Mouse (Mus musculus) hematopoietic multipotent progenitor cell, adult 10-12 weeks (in vitro differentiated cells): ENCODE measurements around the gene Hist1h2ab. TPM values are rescaled to one million over a fixed set of nuclear protein-coding genes. Genes with fewer than 3 reads are reported as not detected.

Experiments used
- polyA plus RNA-seq: library from polyadenylated mRNA; stranded (reverse); fragments of >175 nt; gene quantifications from 2 replicates; pipeline ENCODE4 v1.2.3, GENCODE M21; 2012; ENCODE audit warnings: low replicate concordance

The Hist1h2ab gene
- polyA plus RNA-seq: 4.8 and 6.2 TPM in 2 replicates

GRCm38 (mm10) chr13:23750839-23751477 lies at the start of gene Hist1h2ab:
Hist1h2ab (plus strand) TSS chr13:23751126.

DNA sequence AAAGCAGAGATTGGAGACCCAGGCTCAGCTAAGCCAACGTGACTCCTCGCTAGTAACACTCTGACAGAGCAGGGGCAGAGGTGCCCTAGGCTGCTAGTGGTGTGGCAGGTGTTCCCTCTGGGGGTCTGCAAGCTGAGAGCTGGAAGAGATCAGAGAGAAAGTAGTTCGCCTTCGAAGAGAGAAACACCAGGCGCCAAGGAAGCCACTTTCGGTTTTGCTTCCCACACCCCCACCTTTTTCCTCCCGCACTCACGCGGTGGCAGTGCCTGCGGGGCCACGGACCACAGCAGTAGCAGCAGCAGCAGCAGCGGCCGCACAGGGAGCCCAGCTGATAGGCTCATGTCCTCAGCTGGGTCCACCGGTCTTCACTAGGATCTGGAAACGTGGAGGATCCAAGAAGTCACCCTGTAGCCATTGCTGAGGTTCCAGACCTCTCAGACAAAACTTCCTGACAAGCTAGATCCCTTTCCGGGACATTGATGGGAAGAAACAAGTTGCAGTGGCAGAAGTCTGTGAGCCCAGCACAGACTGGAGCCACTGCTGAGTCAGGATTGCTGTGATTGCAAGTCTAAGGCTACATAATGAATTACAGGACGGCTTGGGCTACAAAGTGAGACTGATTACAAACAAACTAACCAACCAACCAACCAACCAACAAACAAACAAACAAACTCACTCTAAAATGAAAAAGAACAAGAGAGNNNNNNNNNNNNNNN lies 40.4 kb upstream of the Hist1h2ab start, which contains the start of gene Hfe:
TSS of gene Hfe (minus strand) at position 481 of the 716 bp plus-strand sequence.

DNA sequence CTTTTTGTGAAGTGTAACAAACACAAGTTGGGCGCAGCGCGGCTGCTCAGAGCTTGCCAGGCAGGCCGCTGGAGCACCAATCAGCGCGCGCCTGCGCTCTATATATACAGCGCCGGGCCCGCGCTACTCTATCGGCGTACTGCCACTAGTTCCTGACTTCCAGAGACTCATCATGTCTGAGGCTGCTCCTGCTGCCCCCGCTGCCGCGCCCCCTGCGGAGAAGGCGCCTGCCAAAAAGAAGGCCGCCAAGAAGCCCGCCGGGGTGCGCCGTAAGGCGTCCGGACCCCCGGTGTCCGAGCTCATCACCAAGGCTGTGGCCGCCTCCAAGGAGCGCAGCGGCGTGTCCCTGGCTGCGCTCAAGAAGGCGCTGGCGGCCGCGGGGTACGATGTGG lies 12.3 kb upstream of the Hist1h2ab start, which contains the start of gene Hist1h1c:
TSS of gene Hist1h1c (plus strand) at position 132 of the 392 bp plus-strand sequence.

DNA sequence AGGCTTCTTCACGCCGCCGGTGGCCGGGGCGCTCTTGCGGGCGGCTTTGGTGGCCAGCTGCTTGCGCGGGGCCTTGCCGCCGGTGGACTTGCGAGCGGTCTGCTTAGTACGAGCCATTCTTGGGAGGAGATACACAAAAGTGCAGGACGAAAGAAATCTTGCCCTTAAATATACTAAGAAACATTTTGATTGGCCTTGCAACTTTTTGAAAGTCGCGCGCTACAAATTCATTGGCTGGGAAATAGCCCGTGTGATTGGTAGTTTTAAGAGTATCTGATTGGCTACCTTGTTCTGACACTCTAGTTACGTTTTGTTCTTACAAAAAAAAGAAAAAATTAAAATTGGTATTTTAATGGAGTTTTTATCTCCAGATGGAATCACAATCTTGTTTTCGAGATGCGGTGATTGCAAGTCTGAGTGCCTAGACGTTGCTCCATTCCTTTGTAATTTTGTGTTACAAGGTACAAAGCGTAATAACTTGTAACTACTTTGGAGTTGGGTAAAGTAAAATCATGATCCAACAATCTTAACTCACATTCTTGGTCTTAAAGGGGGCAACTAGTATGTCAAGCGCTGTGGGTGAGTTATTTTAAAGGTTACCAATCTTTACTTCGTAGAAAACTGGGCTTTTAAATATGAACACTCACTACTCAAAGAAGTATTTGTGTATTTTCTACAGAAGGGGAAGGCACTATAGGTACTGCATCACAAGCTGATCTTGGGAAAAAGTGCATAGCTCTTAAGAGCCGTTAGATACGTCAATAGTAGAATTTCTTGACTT lies 5.4 kb upstream of the Hist1h2ab start, which contains the start of gene Hist1h3c:
TSS of gene Hist1h3c (minus strand) at position 222 of the 781 bp plus-strand sequence.

DNA sequence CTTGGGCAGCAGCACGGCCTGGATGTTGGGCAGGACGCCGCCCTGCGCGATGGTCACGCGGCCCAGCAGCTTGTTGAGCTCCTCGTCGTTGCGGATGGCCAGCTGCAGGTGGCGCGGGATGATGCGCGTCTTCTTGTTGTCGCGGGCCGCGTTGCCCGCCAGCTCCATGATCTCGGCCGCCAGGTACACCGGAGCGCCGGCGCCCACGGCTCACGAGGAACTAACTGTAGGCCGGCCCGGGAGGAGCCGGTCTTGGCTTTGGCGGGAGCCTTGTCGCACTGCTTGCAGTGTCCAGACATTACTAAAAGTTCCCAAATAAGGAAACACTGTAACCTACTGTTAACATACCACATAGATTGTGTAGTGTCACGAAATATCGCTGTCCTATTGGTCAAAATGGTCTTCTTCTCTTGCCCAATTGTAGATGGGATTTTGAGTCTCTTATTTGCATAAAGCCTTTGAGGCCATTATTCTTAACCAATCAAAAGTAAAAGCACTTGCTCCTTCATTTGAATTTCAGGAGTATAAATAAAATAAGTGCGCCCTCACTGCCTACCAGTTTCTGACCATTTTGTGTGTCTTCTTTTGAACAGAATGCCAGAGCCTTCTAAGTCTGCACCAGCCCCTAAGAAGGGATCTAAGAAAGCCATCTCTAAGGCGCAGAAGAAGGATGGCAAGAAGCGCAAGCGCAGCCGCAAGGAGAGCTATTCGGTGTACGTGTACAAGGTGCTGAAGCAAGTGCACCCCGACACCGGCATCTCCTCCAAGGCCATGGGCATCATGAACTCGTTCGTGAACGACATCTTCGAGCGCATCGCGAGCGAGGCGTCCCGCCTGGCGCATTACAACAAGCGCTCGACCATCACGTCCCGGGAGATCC lies 4.5 kb upstream of the Hist1h2ab start, which contains the start of gene Hist1h2bb:
TSS of gene Hist1h2bb (plus strand) at position 534 of the 880 bp plus-strand sequence.

GRCm38 (mm10) chr13:23752067-23752741 lies 1.3 kb downstream of the Hist1h2ab start, which contains the start of gene Hist1h3b:
Hist1h3b (plus strand) TSS chr13:23752267.

DNA sequence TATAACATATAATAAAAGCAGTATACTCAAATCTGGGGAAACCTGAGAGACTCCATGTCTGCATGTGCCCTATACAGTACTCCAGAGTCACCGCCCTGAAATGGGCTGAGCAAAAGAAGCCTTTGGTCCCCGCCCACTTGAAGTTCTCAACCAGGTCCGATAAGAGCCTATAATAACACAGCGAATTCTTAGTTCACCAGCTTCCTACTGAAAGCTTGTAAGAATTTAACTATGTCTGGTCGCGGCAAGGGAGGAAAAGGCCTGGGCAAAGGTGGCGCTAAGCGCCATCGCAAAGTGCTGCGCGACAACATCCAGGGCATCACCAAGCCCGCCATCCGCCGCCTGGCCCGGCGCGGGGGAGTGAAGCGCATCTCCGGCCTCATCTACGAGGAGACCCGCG lies 5.9 kb downstream of the Hist1h2ab start, which contains the start of gene Hist1h4b:
TSS of gene Hist1h4b (plus strand) at position 224 of the 400 bp plus-strand sequence.

GRCm38 (mm10) chr13:23760972-23761864 lies 10.3 kb downstream of the Hist1h2ab start, which contains the start of gene Hist1h4a:
Hist1h4a (minus strand) TSS chr13:23761230.

DNA sequence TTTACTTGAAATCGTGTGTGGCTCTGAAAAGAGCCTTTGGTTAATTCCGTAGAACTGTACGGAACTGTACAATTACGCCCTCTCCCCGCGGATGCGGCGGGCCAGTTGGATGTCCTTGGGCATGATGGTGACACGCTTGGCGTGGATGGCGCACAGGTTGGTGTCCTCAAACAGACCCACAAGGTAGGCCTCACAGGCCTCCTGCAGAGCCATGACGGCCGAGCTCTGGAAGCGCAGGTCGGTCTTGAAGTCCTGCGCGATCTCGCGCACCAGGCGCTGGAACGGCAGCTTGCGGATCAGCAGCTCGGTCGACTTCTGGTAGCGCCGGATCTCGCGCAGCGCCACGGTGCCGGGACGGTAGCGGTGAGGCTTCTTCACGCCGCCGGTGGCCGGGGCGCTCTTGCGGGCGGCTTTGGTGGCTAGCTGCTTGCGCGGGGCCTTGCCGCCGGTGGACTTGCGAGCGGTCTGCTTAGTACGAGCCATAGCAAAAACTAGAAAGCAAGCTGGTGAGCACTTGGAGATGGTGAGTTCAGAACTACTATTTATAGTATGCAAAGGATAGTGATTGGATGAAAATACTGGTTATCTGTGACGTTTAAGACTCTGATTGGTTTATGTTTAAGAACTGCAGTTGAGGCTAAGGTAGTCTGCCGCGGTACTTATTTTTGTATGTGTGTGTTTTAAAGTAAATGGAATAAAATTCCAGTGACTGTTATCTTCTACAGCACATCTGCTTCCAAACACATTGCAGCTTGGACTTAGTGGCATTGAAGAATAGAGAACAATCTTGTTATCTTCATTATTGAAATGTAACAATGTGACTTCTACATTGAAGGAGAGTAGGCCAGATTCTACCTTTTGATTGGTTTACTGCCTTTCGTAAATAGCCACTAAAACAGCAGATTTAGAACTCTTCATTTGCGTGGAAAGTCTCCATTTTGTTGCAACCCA lies 11.2 kb downstream of the Hist1h2ab start, which contains the start of gene Hist1h3a:
TSS of gene Hist1h3a (minus strand) at position 516 of the 951 bp plus-strand sequence.

GRCm38 (mm10) chr13:23763586-23764323 lies 12.8 kb downstream of the Hist1h2ab start, which contains the start of gene Hist1h1a:
Hist1h1a (plus strand) TSS chr13:23763666.

DNA sequence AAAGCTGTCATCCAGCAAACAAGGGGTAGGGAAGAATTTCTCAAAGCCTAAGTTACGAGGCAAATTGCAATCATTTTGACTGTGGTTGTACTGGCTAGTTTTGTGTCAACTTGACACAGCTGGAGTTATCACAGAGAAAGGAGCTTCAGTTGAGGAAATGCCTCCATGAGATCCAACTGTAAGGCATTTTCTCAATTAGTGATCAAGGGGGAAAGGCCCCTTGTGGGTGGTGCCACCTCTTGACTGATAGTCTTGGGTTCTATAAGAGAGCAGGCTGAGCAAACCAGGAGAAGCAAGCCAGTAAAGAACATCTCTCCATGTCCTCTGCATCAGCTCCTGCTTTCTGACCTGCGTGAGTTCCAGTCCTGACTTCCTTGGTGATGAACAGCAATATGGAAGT lies 18.7 kb downstream of the Hist1h2ab start, which contains the start of gene Trim38:
TSS of gene Trim38 (plus strand) at position 301 of the 400 bp plus-strand sequence.

Other genes with a start within 250 kb of the Hist1h2ab start
- 10.6 and 15.4 TPM in 2 replicates for gene Hist1h4h, start 220.1 kb upstream of the Hist1h2ab start, polyA plus RNA-seq
- 44.2 and 69.4 TPM in 2 replicates for gene Hist1h2af, start 217.2 kb upstream of the Hist1h2ab start, polyA plus RNA-seq
- 1.6 and 7.3 TPM in 2 replicates for gene Hist1h3g, start 215.7 kb upstream of the Hist1h2ab start, polyA plus RNA-seq
- gene Hist1h2bh, start 207.7 kb upstream of the Hist1h2ab start, polyA plus RNA-seq: 0.36 and 0.54 TPM in 2 replicates
- 2.4 and 2.8 TPM in 2 replicates for gene Hist1h3f, start 207.1 kb upstream of the Hist1h2ab start, polyA plus RNA-seq
- gene Hist1h4f, start 199.5 kb upstream of the Hist1h2ab start, polyA plus RNA-seq: 3.8 and 7.2 TPM in 2 replicates
- gene Hist1h1d, start 197.9 kb upstream of the Hist1h2ab start, polyA plus RNA-seq: 0.55 and 0.68 TPM in 2 replicates
- 3.2 and 3.6 TPM in 2 replicates for gene Hist1h3e, start 188.8 kb upstream of the Hist1h2ab start, polyA plus RNA-seq
- gene Hist1h2ae, start 179.9 kb upstream of the Hist1h2ab start, polyA plus RNA-seq: 4.8 and 7.7 TPM in 2 replicates
- gene Hist1h2bg, start 179.7 kb upstream of the Hist1h2ab start, polyA plus RNA-seq: 4.5 and 23.6 TPM in 2 replicates
- 2.0 and 4.0 TPM in 2 replicates for gene Hist1h2bf, start 176.9 kb upstream of the Hist1h2ab start, polyA plus RNA-seq
- gene Hist1h2ad, start 176.7 kb upstream of the Hist1h2ab start, polyA plus RNA-seq: 2.4 and 2.6 TPM in 2 replicates
- gene Hist1h3d, start 175.4 kb upstream of the Hist1h2ab start, polyA plus RNA-seq: 0.33 and 1.7 TPM in 2 replicates
- gene Hist1h4d, start 169.5 kb upstream of the Hist1h2ab start, polyA plus RNA-seq: 12.3 and 12.6 TPM in 2 replicates
- 1.4 and 1.7 TPM in 2 replicates for gene Hist1h2be, start 130.0 kb upstream of the Hist1h2ab start, polyA plus RNA-seq
- gene Hist1h1e, start 128.6 kb upstream of the Hist1h2ab start, polyA plus RNA-seq: 5.6 and 11.8 TPM in 2 replicates
- gene Hist1h2ac, start 67.2 kb upstream of the Hist1h2ab start, polyA plus RNA-seq: 0.80 and 1.2 TPM in 2 replicates
- gene Hist1h2bc, start 66.9 kb upstream of the Hist1h2ab start, polyA plus RNA-seq: 10.2 and 11.3 TPM in 2 replicates
- not detected in 2 replicates for gene Hist1h1t, start 55.3 kb upstream of the Hist1h2ab start, polyA plus RNA-seq
- gene Hist1h4c, start 52.7 kb upstream of the Hist1h2ab start, polyA plus RNA-seq: 2.4 and 2.5 TPM in 2 replicates
- gene Hfe, start 40.3 kb upstream of the Hist1h2ab start, polyA plus RNA-seq: 12.7 and 34.4 TPM in 2 replicates
- 26.1 and 77.9 TPM in 2 replicates for gene Hist1h1c, start 12.3 kb upstream of the Hist1h2ab start, polyA plus RNA-seq
- gene Hist1h3c, start 5.5 kb upstream of the Hist1h2ab start, polyA plus RNA-seq: 0.55 and 4.8 TPM in 2 replicates
- 3.5 and 6.0 TPM in 2 replicates for gene Hist1h2bb, start 4.4 kb upstream of the Hist1h2ab start, polyA plus RNA-seq
- 4.0 TPM in 1 of 2 replicates, not detected in the other for gene Hist1h3b, start 1.1 kb downstream of the Hist1h2ab start, polyA plus RNA-seq
- 4.4 and 10.3 TPM in 2 replicates for gene Hist1h4b, start 5.9 kb downstream of the Hist1h2ab start, polyA plus RNA-seq
- 5.9 and 9.4 TPM in 2 replicates for gene Hist1h4a, start 10.1 kb downstream of the Hist1h2ab start, polyA plus RNA-seq
- gene Hist1h3a, start 11.3 kb downstream of the Hist1h2ab start, polyA plus RNA-seq: 1.4 and 5.7 TPM in 2 replicates
- 0.40 and 0.81 TPM in 2 replicates for gene Hist1h1a, start 12.5 kb downstream of the Hist1h2ab start, polyA plus RNA-seq
- not detected in 2 replicates for gene Trim38, start 18.8 kb downstream of the Hist1h2ab start, polyA plus RNA-seq
- not detected in 2 replicates for gene Slc17a2, start 55.9 kb downstream of the Hist1h2ab start, polyA plus RNA-seq
- gene Slc17a3, start 88.3 kb downstream of the Hist1h2ab start, polyA plus RNA-seq: not detected in 2 replicates
- gene Slc17a1, start 116.6 kb downstream of the Hist1h2ab start, polyA plus RNA-seq: not detected in 2 replicates
- gene Slc17a4, start 163.9 kb downstream of the Hist1h2ab start, polyA plus RNA-seq: not detected in 2 replicates
- gene Hist1h2ba, start 183.0 kb downstream of the Hist1h2ab start, polyA plus RNA-seq: not detected in 2 replicates
- not detected in 2 replicates for gene Hist1h2aa, start 183.3 kb downstream of the Hist1h2ab start, polyA plus RNA-seq
- not detected in 2 replicates for gene Scgn, start 240.1 kb downstream of the Hist1h2ab start, polyA plus RNA-seq